Mouse (Mus musculus): ENCODE data around the gene Chrng.

DNA sequence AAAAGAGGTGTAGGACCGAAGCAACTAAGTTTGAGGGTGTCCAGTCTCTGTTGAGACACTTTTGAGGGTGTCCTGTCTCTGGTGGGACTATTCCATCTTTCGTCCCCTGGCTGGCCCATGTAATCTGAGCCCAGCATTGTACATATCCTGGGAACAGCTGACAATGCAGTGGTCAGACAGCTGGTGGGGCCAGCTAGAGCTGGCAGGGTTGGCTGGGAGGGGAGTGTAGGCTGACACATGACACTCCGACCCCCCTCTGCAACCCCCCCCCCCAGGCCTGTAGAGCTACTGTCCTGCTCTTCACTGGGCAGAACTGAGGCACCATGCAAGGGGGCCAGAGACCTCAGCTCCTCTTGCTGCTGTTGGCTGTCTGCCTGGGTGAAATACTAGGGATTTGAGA, 1.0 kb downstream of the Chrng start:
- TF ChIP-seq CTCF (IDR thresholded peaks at IDR 0.05; ENCODE audit: borderline replicate concordance, insufficient read depth, low read length) (no peak), POLR2A (IDR thresholded peaks at IDR 0.05; ENCODE audit: low read depth, low read length) (no peak)
